Mouse (Mus musculus): ENCODE results near the gene Gstm1. TPM values are rescaled to one million over a fixed set of nuclear protein-coding genes. Genes with fewer than 3 reads are reported as not detected.
A peak's percentile ranks its signal among the peaks of the same experiment; 100 is the strongest.
"Not testable (repeated sequence)": the region's sequence is repeated elsewhere in the genome, so short reads cannot be mapped to it uniquely, and the experiment has no call there.

Gstm1 gene
- total RNA-seq, 2 experiments from 2014 or later, result 144 to 170 TPM

- DNase-seq (ENCODE audit: low spot score in 2 of 2), result no peak
Measured at GRCm38 (mm10) chr3:108018190-108018820, 532 bp upstream of the Gstm1 start.

GRCm38 (mm10) chr3:108016468-108016867, 1.3 kb downstream of the Gstm1 start:
- not testable (repeated sequence) for DNase-seq (ENCODE audit: low spot score in 2 of 2)

GRCm38 (mm10) chr3:108014974-108015346, 2.8 kb downstream of the Gstm1 start:
- no peak for DNase-seq (ENCODE audit: low spot score in 2 of 2)

GRCm38 (mm10) chr3:108014098-108014973, 3.4 kb downstream of the Gstm1 start:
- no peak for DNase-seq (ENCODE audit: low spot score in 2 of 2)

GRCm38 (mm10) chr3:108013331-108013871, 4.4 kb downstream of the Gstm1 start:
- no peak for DNase-seq (ENCODE audit: low spot score in 2 of 2)

- no peak for DNase-seq (ENCODE audit: low spot score in 2 of 2)
Measured at GRCm38 (mm10) chr3:108011558-108011957, 6.2 kb downstream of the Gstm1 start.

- no peak for DNase-seq (ENCODE audit: low spot score in 2 of 2)
Measured at GRCm38 (mm10) chr3:108010286-108010685, 7.5 kb downstream of the Gstm1 start.

GRCm38 (mm10) chr3:108002021-108002420, 15.8 kb downstream of the Gstm1 start:
- no peak for DNase-seq (ENCODE audit: low spot score in 2 of 2)

- DNase-seq (ENCODE audit: low spot score in 2 of 2), result no peak
Measured at GRCm38 (mm10) chr3:107999491-107999890, 18.3 kb downstream of the Gstm1 start.

GRCm38 (mm10) chr3:107998591-107998990, 19.2 kb downstream of the Gstm1 start:
- no peak for DNase-seq (ENCODE audit: low spot score in 2 of 2)

- DNase-seq (ENCODE audit: low spot score in 2 of 2), result no peak
Measured at GRCm38 (mm10) chr3:107996576-107996975, 21.2 kb downstream of the Gstm1 start.

- DNase-seq (ENCODE audit: low spot score in 2 of 2), result not testable (repeated sequence)
Measured at GRCm38 (mm10) chr3:107995974-107996373, 21.8 kb downstream of the Gstm1 start.

- peak in 1 of 2 experiments; percentile 22 for DNase-seq (ENCODE audit: low spot score in 2 of 2)
Measured at GRCm38 (mm10) chr3:107986041-107986562, 31.7 kb downstream of the Gstm1 start, which contains the start of gene Gstm2. Gene Gstm2, minus strand, starts transcription at chr3:107986453.

- DNase-seq (ENCODE audit: low spot score in 2 of 2), result not testable (repeated sequence)
Measured at GRCm38 (mm10) chr3:107985141-107985540, 32.6 kb downstream of the Gstm1 start.

GRCm38 (mm10) chr3:107984471-107984870, 33.3 kb downstream of the Gstm1 start:
- DNase-seq (ENCODE audit: low spot score in 2 of 2), result no peak

- DNase-seq (ENCODE audit: low spot score in 2 of 2), result no peak
Measured at GRCm38 (mm10) chr3:107983771-107984170, 34.0 kb downstream of the Gstm1 start.

GRCm38 (mm10) chr3:107982726-107983125, 35.0 kb downstream of the Gstm1 start:
- DNase-seq (ENCODE audit: low spot score in 2 of 2), result no peak

GRCm38 (mm10) chr3:107981261-107981660, 36.5 kb downstream of the Gstm1 start:
- no peak for DNase-seq (ENCODE audit: low spot score in 2 of 2)

GRCm38 (mm10) chr3:107977691-107978090, 40.1 kb downstream of the Gstm1 start:
- no peak for DNase-seq (ENCODE audit: low spot score in 2 of 2)

GRCm38 (mm10) chr3:107974237-107974636, 43.5 kb downstream of the Gstm1 start:
- no peak for DNase-seq (ENCODE audit: low spot score in 2 of 2)

GRCm38 (mm10) chr3:107972070-107972469, 45.7 kb downstream of the Gstm1 start:
- no peak for DNase-seq (ENCODE audit: low spot score in 2 of 2)

- not testable (repeated sequence) for DNase-seq (ENCODE audit: low spot score in 2 of 2)
Measured at GRCm38 (mm10) chr3:107971101-107971500, 46.7 kb downstream of the Gstm1 start.
